Mouse (Mus musculus) thymus, adult 2 months (tissue): Measurements from ENCODE around the gene Plcg2.

Experiments
- CTCF ChIP-seq: fragments of 200-500 bp; IDR thresholded peaks from 2 replicates; pipeline ENCODE4 v1.5.1; 2012; ENCODE audit warnings: mild to moderate bottlenecking, control low read depth, low read length, moderate library complexity, borderline replicate concordance; ENCODE audit not compliant: control insufficient read depth, poor library complexity, insufficient read depth; ENCODE audit errors: extremely low read depth
- POLR2A ChIP-seq: fragments of 200-500 bp; IDR thresholded peaks from 2 replicates; pipeline ENCODE4 v1.6.1; 2012; ENCODE audit warnings: mild to moderate bottlenecking, low read length, control low read depth, moderate library complexity; ENCODE audit not compliant: control insufficient read depth, poor library complexity, insufficient read depth; ENCODE audit errors: extremely low read depth

DNA sequence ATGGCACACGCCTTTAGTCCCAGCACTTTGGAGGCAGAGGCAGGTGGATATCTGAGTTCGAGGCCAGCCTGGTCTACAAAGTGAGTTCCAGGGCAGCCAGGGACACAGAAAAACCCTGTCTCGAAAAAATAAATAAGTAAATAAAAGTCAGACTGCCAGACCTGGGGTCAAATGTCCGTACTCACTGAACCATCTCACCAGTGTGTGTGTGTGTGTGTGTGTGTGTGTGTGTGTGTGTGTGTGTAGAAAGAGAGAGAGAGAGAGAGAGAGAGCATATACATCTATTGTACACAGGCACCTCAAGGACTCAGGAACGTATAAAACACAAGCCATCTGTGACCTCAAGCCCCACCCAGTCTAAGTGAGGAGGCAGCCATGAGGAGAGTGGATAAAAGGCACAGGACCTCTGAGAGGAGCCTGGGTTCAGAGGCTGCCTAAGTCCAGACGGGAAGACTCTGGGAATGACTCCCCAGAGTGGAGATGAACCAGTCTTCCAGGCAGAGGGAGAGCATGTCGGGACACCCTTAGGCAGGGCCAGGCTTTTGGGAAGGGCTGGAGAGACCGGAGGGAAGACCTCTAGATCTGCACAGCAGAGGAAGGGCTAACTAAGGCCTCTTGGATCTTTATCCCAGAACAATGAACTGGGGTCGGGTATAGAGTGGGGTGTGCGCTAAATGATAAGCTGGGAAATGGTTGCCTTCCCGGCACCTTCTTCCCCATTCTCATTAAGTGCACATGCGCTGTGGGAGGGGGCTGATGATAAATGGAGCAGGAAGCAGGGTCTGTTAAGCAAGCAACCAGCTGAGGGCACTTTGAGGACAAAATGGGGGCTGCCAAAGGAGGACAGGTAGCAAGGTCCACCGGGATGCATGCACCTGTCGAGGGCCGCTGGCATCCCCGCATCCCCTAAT, 28.4 kb upstream of the Plcg2 start:
- TF ChIP-seq POLR2A, result no peak
- TF ChIP-seq CTCF, result no peak
